Mouse (Mus musculus): Measurements from ENCODE around the gene Hcrtr1. TPM values are rescaled to one million over a fixed set of nuclear protein-coding genes. Genes with fewer than 3 reads are reported as not detected.

Hcrtr1 gene
- total RNA-seq, 2 experiments from 2014 or later = 1.6 to 2.4 TPM

DNA sequence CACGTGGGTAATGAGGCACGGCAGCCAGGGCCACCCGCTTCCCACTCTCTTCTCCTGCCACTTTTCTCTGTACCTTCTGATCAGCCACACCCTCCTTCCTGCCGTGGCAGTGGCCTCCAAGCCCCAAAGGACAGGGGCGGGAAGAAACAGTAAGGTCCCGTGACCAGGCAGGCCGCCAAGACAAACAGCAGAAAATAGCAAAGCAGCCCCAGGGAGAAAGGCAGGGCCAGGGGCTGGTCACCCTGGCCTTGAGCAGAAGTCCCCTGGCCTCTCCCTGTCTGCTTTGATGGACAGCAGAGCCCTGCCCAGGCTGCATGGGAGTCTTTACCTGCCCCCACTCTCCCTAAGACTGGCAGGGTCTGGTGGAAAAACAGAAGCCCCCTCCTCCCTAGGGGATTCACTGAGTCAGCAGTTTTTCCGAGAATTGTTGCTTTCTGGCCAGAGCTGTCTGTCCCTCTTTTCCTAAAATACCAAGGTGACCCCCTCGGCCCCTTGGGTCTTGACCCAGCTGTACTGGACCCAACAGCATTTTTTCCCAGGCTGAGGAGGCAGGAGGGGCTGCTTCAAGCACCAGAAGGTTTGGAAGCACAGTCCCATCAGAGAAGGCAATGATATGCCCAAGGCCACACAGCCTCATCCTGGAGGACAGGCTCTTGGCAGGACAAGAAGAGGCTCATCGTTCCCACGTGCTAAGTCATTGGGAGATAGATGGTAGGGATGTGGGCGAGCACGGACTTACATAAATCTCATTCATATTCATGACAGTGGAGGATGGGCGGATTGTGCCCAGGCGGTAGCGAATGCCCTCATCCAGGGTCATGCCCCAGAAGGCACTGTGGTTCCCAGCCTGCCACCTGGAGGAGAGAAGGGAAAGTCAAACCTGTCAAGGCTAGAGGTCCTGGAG lies 29.4 kb upstream of the Hcrtr1 start:
- peak in 1 of 2 experiments; percentile 14 for DNase-seq (ENCODE audit: low spot score in 2 of 2)

DNA sequence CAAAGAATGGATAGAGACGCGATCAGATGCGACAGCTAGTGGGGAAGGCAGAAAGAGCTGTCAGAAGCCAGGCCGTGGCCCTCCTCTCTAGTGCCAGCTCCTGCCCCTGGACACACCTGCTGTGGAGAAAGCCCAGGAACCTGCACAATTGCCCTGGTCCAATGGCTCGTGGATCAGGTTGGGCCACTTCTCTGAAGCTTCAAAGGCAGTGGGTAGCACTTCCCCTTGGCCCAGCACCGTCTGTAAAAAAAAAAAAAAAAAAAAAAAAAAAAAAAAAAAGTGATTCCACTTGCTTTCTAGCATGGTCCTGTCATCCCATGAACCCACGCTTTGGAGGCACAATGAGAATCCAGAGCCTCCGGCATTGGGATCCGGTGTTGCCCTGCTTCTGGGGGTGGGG lies 28.7 kb upstream of the Hcrtr1 start:
- DNase-seq (ENCODE audit: low spot score in 2 of 2) = no peak

- DNase-seq (ENCODE audit: low spot score in 2 of 2) = no peak
Observed at GRCm38 (mm10) chr4:130167321-130167720, 28.2 kb upstream of the Hcrtr1 start.

GRCm38 (mm10) chr4:130166592-130166991 lies 27.4 kb upstream of the Hcrtr1 start:
- no peak for DNase-seq (ENCODE audit: low spot score in 2 of 2)

GRCm38 (mm10) chr4:130166061-130166460 lies 26.9 kb upstream of the Hcrtr1 start:
- DNase-seq (ENCODE audit: low spot score in 2 of 2) = no peak

GRCm38 (mm10) chr4:130164121-130164520 lies 25.0 kb upstream of the Hcrtr1 start:
- no peak for DNase-seq (ENCODE audit: low spot score in 2 of 2)

GRCm38 (mm10) chr4:130163391-130163861 lies 24.3 kb upstream of the Hcrtr1 start:
- DNase-seq (ENCODE audit: low spot score in 2 of 2) = no peak

- no peak for DNase-seq (ENCODE audit: low spot score in 2 of 2)
Observed at GRCm38 (mm10) chr4:130161349-130161748, 22.2 kb upstream of the Hcrtr1 start.

- DNase-seq (ENCODE audit: low spot score in 2 of 2) = no peak
Observed at GRCm38 (mm10) chr4:130156812-130157371, 17.7 kb upstream of the Hcrtr1 start.

- no peak for DNase-seq (ENCODE audit: low spot score in 2 of 2)
Observed at GRCm38 (mm10) chr4:130154250-130154649, 15.1 kb upstream of the Hcrtr1 start.

- no peak for DNase-seq (ENCODE audit: low spot score in 2 of 2)
Observed at GRCm38 (mm10) chr4:130148405-130148804, 9.2 kb upstream of the Hcrtr1 start.

DNA sequence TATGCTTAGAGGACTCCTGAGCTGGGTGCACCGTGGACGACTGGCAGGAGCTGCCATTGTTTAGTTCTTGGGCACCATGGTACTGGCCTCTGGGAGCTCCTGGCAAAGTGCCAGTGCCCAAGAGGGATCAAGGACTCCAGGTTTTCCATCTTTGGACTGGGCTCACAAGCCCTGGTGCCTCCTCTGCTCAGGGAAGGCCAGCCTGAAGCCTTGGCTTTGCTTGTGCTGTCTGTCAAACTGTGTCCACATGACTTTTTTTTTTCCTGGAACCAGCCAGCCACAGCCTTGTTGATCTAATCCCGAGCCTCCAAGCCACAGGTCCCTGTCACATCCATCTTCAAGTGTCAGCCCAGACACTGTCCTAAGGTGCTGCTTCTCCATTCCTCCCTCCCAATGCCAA lies 2.6 kb upstream of the Hcrtr1 start:
- no peak for DNase-seq (ENCODE audit: low spot score in 2 of 2)

GRCm38 (mm10) chr4:130140992-130141402 lies 1.8 kb upstream of the Hcrtr1 start:
- peak; percentile 52 to 71 for DNase-seq (ENCODE audit: low spot score in 2 of 2)

DNA sequence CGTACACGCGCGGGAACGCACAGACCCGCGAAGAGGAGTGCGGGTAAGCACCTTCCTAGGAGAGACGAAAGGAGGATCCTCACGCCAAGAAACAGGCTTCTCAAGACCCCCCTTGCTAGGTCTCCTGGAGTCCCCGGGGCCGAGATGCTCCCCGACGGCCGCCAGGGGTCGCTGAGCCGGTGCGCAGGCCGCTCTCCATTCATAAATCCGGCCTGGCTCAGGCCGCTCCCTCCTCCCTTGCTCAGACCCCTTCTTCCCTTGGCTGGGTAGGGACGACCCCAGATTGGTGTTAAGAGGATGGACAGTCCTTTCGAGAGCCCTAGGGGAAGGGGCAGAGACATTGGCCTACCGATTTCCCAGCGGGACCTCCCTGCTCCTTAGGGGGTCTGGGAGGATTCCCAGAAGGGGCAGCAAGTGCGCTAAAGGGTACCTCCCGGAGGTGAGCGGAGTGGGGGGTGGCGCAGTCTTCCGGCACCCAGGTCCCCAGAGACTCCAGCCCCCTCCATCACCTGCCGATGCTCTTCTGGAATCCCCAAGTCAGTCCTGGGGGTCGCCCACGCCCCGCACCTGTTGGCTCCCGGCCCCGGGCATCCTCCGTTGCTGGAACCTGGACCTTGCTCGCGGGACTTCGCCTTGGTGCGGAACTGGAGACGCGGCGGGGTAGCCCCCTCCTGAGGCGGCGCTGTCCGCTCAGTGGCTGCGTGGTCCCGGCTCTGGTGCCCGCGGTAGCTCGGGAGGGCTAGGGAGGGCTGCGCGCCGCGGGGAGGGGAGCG lies 532 bp downstream of the Hcrtr1 start:
- peak; percentile 53 to 67 for DNase-seq (ENCODE audit: low spot score in 2 of 2)

GRCm38 (mm10) chr4:130133399-130133798 lies 5.8 kb downstream of the Hcrtr1 start:
- DNase-seq (ENCODE audit: low spot score in 2 of 2) = no peak

GRCm38 (mm10) chr4:130131448-130132105 lies 7.6 kb downstream of the Hcrtr1 start:
- no peak for DNase-seq (ENCODE audit: low spot score in 2 of 2)

DNA sequence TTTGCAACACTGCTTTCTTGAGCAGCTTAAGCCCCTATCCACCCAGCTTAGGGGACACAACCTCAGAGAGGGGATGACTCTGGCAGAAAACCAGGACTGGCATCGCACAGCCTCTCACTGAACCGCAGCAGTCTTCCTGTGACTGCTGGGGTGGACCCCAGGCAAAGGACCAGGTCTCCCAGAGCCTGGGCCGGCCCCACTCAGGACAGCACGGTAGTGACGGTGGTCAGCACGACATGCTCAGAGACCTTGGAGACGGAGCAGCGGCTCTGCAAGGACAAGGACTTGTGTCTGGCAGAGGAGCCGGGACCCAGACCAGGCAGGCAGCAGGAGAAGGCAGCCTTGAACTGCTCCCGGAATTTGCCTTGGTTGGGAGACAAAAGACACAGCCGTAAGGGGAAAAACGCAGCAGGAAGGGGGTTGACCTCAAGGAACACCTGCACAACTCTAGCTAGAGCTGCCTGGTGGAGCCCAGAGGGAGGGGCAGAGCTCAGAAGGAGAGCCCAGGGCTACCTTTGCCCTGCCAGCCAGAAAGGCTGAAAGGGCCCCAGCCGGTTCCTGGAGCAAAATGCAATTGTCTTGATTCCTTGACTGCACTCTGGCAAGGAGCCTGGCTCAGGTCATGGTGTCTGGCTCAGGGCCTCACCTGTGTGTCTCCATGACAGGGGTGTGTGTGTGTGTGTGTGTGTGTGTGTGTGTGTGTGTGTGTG lies 8.4 kb downstream of the Hcrtr1 start:
- no peak for DNase-seq (ENCODE audit: low spot score in 2 of 2)

GRCm38 (mm10) chr4:130130082-130130481 lies 9.1 kb downstream of the Hcrtr1 start:
- no peak for DNase-seq (ENCODE audit: low spot score in 2 of 2)

DNA sequence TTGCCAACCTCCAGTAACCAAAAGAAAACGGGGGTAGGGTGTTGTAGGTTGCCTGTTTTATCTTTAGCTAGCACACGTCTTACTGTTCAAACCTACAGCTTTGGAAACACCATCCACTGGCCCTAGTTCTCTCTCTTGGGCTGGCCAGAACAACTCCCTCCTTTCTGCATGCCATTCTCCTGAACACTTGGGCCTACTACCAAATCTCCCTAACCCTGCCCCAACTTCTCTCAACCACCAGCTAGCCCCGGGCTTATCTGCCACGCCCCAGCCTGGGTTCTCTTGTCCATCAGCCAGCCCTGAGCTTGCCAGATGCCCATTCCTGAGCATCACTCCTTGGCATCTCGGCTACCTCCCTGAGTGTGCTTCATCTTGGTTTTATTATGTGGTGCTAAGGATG lies 10.3 kb downstream of the Hcrtr1 start:
- no peak for DNase-seq (ENCODE audit: low spot score in 2 of 2)

DNA sequence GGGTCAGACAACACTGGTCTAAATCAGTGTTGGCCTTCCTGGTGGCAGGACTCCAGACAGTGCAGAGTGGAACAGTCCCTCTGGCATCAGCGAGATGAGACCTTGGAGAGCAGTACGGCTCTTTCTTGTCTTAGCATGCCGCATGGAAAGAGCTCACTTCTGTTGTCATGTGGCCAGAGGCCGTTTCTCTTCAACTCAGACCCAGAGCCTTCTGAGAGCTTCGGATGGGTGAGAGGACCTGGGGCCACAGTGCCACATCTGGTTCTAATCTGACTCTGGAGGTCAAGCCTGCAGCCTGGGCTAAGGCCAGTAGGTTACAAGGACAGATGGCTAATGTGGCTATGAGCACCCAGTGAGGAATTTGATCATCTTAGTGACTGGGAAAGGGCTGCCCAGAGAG lies 13.2 kb downstream of the Hcrtr1 start:
- DNase-seq (ENCODE audit: low spot score in 2 of 2) = no peak

- no peak for DNase-seq (ENCODE audit: low spot score in 2 of 2)
Observed at GRCm38 (mm10) chr4:130125164-130125563, 14.0 kb downstream of the Hcrtr1 start.
